Mouse (Mus musculus): ENCODE measurements around the gene Abcb8. TPM values are rescaled to one million over a fixed set of nuclear protein-coding genes. Genes with fewer than 3 reads are reported as not detected.
A peak's percentile ranks its signal among the peaks of the same experiment; 100 is the strongest.

Abcb8 gene
- total RNA-seq, 2 experiments from 2014 or later = 52.3 to 54.1 TPM

DNA sequence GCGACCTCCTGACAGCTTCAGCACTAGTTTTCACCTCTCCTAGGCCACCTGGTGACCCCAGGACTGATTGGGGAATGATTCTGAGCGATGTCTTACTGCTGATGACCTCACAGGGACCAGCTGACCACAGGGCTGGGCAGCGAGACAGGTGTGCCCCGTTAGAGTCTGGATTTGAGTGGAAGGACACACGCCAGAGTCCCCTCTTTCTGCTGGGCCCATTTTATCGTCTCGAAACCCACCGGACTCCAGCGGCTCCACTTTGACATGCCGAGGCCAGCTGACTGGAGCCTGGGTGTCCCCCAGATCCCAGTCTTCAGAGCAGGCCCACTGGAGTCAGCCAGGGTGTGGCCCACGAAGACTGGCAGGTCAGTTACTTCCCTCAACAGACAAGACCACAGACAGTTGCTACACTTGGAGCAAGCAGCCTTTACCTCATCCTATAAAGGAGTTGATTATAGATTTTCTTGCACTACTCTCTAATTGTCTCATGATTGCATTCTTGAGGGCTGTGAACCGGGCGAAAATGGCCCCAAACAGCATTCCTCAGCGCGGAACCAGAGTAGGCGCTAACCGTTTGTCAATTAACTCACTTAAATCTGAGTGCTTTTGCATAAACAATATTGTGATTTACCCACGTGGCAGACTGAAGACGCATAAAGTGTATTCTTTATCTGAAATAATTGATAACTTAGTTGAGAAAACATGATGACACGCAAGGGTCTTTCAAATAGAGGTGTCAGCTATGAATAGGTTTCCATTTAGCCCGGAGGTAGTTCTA, 30.7 kb downstream of the Abcb8 start:
- DNase-seq (ENCODE audit: extremely low spot score in 1 of 2, low spot score in 1 of 2) = no peak

DNA sequence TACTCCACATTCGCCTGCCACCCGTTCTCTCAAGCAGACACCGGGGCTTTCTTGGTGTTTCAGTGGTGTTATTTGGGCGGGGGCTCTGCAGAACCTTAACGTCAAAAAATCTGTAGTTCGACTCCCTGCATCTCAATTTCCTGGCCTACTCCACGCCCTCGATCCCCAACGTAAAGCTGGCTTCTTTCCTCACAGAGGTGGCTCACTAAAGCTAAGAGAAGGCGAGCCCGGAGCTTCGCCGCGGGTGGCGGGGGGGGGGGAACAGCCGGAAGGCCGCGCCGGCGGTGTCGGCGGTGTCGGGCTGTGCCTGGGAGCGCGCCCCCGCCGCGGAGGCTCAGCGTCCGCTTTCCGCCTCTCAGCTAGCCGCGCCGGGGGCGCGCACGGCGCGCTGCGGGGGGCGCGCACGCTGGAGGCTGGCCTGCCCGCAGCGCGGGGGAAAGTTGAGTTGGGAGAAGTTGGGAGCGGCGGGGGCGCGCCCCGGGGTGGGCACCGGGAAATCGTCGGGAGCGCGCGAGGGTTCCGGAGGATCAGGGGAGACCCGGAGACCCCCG, 31.5 kb downstream of the Abcb8 start:
- DNase-seq (ENCODE audit: extremely low spot score in 1 of 2, low spot score in 1 of 2) = peak; percentile 48 to 61

DNA sequence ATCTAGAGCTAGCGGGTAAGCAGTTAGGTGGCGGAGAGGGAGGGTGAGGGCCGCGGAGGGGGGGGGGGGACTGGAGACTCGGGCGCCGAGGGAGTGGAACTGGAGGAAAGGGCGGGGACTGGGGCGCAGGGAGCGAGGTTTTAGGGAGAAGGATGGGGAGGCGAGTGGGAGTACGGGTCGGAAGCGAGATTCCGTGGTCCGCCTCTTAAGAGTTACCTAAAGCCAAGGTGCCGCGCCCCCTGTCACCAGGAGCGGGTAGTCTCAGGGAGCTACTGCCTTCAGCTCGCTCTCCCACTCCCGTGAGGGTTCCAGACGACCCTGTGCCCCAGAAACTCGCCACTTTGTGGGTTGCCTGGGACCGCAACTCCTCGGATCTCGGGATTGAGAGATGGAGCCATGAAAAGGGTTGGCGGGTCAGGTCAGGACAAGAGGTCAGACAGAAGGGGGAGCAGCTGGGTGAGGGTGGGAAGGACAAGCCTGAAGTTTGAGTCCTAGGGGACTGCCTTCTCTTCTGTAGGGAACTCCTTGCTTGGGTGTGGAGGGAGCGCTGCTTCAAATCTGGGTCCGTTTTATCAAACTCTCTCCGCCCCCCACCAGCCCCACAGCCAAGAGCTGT, 32.1 kb downstream of the Abcb8 start:
- no peak for DNase-seq (ENCODE audit: extremely low spot score in 1 of 2, low spot score in 1 of 2)

DNA sequence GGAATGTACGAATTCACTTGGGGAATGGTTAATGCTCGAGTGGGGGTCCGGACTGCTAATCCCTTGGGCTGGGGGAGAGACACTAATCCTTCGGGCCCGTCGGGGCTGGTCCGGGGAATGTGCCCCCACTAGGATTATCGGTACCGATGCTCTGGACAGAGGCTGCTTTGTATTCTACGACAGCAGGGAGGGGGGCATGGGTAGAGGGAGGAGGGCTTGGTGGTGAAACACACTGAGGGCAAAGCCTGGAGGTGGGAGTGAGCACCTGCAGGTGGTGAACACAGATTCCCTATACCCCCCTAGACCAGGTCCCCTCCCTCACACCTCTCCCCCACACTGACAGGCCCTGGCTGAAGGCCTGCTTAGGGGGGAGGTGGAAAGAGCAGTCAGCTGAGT, 32.6 kb downstream of the Abcb8 start:
- DNase-seq (ENCODE audit: extremely low spot score in 1 of 2, low spot score in 1 of 2) = no peak

DNA sequence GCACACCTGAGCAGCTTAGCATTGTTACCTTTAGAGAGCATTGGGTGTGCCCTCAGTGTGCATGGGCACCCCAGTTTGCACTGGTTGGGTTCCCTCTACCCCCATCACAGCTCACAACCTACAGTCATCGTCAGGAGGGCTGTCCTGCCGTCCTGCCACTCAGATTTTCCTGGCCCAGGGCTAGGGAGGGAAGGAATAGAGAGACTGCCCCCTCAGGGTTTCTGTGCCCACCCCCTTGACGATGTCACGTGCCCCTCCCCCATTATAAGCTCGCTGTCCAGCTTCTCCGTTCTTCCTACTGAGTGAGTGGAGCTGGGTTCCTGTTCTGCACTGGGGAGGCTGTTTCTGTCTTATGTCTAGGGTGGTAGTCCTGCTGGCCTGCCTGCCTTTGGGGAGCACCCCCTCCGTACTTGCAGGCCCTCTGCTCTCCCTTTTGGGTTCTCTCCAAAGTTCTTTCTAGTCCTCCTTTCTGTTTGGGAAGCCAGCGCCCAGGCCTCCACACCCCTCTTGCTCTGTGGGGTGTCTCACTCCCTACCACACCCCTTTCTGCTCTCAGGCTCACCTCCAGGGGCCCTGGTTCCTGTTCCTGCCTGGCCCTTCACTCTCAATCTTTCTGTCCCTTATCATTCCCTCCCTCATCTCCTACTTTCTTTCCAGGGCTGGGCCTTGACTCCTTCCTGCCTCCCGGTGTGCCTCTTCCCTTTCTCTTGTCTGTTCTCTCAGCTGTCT, 33.3 kb downstream of the Abcb8 start:
- no peak for DNase-seq (ENCODE audit: extremely low spot score in 1 of 2, low spot score in 1 of 2)

DNA sequence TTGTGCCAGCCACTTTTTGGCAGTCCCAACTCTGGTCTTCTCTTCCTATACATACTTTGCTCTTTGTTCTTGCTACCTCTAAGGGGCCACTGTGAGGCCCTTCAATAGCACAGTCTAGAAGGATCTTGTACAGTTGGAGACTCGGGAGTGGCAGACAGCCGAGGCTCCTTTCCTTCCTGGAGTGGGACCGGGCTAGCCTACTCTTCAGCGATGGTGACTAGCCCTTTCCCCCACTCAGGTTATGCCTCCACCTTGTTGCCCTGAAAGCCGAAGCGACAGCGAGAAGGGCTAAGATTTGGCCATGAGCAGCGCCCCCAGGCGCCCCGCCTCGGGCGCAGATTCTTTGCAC, 33.8 kb downstream of the Abcb8 start:
- DNase-seq (ENCODE audit: extremely low spot score in 1 of 2, low spot score in 1 of 2) = no peak

DNA sequence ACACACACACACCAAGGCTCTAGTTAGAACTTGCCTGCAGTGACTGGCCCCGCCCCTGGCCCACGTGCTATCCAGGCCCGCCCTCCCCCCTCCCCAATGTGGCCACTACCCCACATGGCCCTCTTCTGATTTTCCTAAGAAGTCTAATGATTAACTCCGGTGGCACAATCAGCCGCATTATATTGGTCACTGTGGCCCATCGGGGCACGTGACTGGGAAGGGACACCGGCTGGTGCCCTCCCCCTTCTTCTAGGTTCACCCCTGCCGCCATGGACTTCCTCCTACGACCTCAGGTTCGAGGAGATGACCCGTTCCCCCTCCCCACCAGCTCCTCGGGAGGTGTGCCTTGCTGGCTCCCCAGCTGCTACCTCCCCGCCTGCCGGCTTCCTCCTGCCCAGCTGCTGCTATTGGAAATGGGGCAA, 34.5 kb downstream of the Abcb8 start:
- no peak for DNase-seq (ENCODE audit: extremely low spot score in 1 of 2, low spot score in 1 of 2)

DNA sequence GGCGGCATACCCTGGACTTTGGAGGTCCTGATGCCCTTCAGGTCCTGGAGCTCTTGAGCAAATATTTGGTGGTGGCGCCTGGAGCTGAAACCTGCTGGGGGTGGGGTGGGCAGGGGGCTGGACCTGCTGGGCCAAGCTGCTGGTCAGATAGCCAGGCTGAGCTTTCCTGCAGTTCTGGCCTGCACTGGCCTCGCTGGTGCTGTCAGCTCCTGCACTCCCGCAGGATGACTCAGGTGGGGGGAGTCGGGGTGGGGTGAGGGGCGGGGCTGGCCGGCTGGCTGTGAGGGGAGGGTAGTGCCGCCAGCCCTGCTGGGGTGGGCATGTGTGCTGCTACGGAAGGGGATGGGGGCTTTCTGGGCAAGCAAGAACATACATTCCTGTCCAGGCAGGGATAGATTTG, 35.1 kb downstream of the Abcb8 start:
- DNase-seq (ENCODE audit: extremely low spot score in 1 of 2, low spot score in 1 of 2) = no peak

DNA sequence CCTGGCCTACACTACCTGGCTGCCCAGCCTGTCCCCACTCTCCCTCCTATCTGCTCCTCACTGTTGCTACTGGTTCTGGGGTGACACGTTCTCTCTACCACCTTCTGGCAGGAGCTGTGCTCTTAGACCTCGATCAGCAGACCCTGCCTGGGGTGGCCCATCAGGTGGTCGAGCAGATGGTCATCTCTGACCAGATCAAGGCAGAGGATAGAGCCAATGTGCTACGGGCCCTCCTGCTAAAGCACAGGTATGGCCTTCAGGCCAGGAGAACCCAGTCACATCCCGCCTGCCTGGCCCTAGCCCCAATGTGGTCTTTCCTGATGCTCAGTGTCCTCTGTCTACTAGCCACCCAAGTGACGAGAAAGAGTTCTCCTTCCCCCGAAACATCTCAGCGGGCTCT, 40.5 kb downstream of the Abcb8 start:
- DNase-seq (ENCODE audit: extremely low spot score in 1 of 2, low spot score in 1 of 2) = no peak

DNA sequence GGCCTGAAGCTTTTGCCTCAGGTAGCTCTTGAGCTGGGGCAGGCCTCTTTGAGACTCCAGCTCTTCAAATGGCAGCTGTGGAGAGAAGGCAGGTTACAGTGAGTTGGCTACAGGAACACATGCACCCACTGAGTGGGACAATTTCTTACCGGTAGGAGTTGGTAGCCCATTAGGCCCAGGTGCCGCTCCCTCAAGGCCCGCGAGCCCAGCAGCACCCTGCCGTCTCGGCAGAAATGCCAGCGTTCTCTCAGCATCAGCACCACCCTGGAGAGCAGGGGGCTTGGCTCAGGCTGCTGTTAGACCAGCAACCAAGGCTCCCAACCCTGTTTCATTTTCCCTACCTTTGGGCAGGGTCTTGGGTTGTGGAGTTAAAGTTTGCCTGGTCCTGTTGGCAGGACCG, 47.7 kb downstream of the Abcb8 start:
- DNase-seq (ENCODE audit: extremely low spot score in 1 of 2, low spot score in 1 of 2) = no peak

DNA sequence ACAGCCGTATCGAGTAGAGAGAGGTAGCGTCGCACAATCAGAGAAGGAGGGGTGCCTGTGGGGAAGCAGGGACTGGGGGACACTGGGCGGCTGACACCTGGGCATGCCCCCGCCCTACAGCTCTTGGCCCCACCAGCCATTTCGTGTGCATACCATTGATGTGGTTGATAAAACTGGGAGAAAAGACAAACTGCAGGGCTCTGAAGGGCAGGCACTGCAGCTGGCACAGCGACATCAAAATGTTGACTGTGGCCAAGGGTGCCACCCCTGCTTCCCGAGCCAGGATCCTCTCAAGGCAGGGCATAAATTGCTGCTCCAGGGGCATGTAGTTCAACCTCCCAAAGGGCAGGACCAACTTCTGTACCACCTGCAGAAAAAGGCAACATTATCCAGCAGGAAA, 48.6 kb downstream of the Abcb8 start:
- DNase-seq (ENCODE audit: extremely low spot score in 1 of 2, low spot score in 1 of 2) = no peak

DNA sequence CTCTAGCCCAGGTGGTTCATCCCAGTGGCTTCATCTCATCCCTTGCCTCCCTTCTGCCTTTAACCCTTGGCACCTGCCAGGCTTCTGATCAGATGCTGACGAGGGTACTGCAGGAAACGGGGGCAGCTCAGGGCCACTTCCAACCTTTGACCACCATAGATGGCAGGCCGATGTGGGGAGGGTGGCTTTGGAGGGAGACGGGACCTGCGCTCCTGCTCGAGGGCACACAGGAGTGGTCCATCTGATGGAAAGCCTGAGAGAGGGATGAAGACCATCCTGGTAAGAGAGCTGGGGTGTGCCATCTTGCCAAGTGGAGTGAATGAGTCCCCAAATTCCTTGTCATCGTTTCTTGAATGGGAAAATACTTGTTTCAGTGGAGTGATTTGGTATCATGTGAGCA, 49.7 kb downstream of the Abcb8 start:
- no peak for DNase-seq (ENCODE audit: extremely low spot score in 1 of 2, low spot score in 1 of 2)

DNA sequence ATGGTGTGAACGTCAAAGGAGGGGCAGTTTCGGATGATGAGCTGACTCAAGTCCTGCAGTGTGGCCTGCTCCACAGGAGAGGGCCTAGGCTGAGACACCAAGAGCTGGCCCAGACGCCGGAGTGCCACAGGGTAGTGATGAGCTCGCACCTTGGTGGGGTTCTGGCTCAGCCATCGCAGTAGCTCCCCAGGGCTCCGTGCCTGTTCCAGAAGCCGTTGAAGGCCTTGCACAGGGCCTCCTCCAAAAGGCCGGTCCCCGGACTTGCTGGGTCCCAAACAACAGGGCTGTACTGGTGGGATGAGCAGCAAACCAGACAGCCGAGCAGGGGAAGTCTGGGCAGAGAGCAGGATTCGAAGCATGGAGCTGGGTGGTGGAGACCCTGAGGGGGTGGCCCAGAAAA, 50.5 kb downstream of the Abcb8 start:
- no peak for DNase-seq (ENCODE audit: extremely low spot score in 1 of 2, low spot score in 1 of 2)

DNA sequence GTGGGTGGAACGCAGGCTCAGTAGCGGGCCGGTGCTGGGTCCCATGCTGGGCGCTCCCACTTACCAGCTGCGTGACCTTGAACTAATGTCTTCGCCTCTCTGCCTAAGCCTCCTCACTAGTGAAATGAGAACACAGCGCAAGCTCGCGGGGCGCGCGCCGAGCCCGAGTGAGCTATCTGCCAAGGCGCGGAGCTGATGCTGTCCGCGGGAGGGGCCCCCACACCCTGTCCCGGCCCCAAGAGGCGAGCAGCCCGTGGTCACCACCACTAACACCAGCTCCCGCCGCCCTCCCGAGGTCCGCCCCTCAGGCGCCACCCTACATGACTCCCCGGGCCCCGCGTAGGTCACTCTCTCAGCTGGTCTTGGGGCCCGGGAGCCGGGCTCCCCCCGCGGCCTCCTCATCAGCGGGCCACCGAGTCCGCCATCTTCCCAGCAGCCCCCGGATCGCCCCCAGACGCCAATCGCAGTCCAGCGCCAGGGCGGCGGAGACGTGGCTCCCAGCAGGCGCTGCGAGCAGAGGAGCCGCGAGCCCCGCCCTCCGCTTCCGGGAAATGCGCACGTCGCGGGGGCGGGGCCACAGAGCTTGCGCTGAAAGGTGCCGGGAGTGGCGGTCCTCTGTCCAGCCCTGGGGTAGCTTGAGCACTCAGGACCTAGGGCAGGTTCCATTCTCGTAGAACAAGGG, 51.4 kb downstream of the Abcb8 start, which contains the start of gene Fastk:
TSS of gene Fastk (minus strand) at position 542 of the 682 bp plus-strand sequence.
- peak; percentile 90 to 96 for DNase-seq (ENCODE audit: extremely low spot score in 1 of 2, low spot score in 1 of 2)

DNA sequence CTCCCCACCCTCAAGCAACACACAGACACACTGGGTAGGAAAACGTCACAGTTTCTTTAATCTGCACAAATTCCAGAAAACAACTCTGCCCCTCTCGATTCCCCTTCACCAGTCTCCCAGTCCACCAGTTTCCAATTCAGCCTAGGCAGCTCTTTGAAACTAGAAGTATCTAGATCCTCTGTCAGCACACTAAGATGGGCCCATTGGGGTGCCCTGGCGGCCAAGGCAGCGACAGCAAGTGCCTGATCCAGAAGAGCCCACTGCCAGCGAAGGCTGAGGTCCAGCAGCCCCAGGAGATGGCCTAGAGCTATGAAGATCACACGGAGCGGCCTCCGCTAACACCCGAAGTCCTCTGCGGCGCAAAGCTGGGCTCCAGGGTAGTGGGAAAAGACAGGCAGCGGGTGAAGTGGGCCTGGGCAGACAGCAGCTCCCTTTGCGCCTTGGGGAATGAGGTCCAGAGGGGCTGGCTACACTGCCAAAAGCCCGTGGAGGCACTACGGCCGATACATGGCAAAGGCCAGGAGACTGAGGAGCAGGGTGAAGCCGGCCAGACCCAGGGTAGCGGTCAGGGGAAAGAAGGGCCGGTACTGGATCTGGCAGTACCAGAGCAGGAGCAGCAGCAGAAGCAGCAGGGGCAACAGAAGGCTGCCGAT, 52.1 kb downstream of the Abcb8 start:
- no peak for DNase-seq (ENCODE audit: extremely low spot score in 1 of 2, low spot score in 1 of 2)

DNA sequence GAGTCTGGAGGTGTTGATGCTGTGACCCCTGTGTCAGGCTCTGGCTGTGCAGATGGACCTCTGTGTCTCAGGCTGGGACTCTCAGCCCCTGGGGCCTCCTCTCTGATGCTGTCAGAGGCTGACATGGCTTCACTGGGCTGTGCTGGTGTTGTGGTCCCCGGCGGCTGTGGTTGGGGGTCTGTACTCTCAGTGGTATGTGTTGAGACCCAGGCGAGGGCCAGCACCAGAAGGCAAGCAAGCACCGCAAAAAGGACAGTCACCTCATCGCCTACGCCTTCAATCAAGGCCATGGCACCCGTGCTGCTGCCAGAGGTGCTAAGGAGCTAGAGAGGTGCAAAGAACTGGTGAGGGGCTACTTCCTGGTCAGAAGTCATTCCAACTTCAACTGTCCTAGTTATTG, 53.2 kb downstream of the Abcb8 start:
- DNase-seq (ENCODE audit: extremely low spot score in 1 of 2, low spot score in 1 of 2) = no peak

DNA sequence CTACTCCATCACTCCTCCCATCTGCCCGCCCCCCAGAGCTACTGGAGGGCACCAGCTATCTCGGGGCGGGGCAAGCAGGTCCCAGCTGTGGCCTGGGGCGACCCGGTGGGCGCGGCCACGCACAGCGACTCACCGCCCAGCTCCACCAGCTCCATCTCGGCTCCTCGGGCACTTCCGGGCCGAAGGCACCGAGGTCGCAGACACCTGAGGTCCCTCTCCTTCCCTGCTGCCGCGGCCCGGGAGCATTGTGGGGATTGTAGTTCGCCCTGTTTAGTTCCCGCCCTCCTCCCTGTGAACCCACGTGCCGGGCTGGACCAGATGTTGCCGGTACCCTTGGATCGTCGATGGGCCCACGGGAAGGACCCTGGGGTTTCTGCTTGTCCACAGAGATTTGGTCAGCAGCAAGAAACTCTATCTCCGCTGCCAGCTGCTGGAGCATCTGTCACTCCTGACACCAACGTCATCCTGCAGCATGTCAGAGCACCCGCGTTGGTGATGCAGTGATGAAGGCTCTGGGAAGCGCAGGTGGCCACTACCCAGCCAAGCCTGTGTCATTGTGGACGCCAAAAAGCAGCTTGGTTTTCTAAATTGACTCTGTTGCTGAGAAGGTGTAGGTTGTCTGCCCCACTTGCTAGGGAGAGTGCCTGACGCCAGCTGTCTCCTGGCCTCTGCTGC, 54.3 kb downstream of the Abcb8 start, which contains the start of gene Tmub1:
TSS of gene Tmub1 (minus strand) at position 231 of the 675 bp plus-strand sequence.
- DNase-seq (ENCODE audit: extremely low spot score in 1 of 2, low spot score in 1 of 2) = peak; percentile 69 to 80

DNA sequence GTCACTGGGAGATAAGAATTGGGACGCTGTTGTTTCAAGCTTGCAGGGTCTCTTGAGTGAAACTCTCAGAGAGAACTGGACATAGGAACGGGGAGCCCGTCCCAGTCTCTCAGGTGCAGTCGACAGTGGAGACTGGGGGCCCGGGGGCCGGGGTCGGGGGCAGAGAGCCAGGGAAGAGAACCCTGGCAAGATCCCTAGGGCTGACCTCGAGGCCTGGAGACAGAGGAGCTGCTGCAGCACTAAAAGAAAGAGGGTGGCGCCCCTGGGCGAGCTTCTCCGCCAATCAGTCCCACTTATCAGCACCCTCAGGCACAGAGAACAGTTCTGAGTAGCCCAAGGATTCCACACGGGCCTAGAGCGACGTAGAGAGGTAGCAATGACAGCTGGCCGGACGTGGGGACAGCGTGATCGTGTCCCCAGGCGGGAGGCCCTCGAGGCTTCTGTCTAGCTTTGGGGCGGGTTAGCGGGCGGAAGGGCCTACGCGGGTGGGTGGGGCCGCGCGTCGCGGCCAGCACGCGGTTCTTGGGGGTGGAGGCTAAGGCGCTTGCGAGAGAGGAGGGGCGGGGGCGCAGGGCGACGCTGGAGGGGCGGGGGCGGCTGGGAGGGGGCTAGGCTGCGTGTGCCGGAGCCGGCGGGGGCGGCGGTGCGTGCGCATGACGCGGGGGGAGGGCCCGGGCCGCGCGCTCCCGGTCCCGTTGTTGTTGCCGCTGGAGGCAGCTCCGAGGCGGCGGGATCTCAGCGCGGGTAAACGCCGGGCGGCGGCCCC, 58.0 kb downstream of the Abcb8 start:
- DNase-seq (ENCODE audit: extremely low spot score in 1 of 2, low spot score in 1 of 2) = peak; percentile 72 to 82

Data from layer of hippocampus, postnatal 25 days (tissue).